Mouse (Mus musculus) hindbrain, embryonic 16.5 days (tissue): Measurements from ENCODE around the gene Apobec3. TPM values are rescaled to one million over a fixed set of nuclear protein-coding genes. Genes with fewer than 3 reads are reported as not detected.

ENCODE experiments used
- ATAC-seq: fragments of 200-750 bp; cut with Nextera tagmentation; 2 replicates; pipeline ENCODE4 v1.8.0; 2017; ENCODE audit warnings: moderate TSS enrichment, moderate library complexity
- H3K27ac ChIP-seq: fragments of 300-500 bp; sonication (generic); 2 replicates; pipeline ENCODE4 v1.5.1; 2014; ENCODE audit warnings: low read depth, mild to moderate bottlenecking, control low read depth, low read length, moderate library complexity
- H3K27me3 ChIP-seq: fragments of 300-500 bp; sonication (generic); replicated peaks from 2 replicates; pipeline ENCODE4 v1.6.1; 2014; ENCODE audit warnings: low read length; ENCODE audit not compliant: control insufficient read depth, insufficient read depth
- H3K36me3 ChIP-seq: fragments of 300-500 bp; sonication (generic); 2 replicates; pipeline ENCODE4 v1.6.1; 2014; ENCODE audit warnings: mild to moderate bottlenecking, low read length, moderate library complexity, mixed read lengths; ENCODE audit not compliant: control insufficient read depth, insufficient read depth
- H3K4me1 ChIP-seq: fragments of 300-500 bp; sonication (generic); 2 replicates; pipeline ENCODE4 v1.6.1; 2014; ENCODE audit warnings: low read depth, low read length; ENCODE audit not compliant: control insufficient read depth, insufficient read depth
- H3K4me2 ChIP-seq: fragments of 300-500 bp; sonication (generic); 2 replicates; pipeline ENCODE4 v1.6.1; 2014; ENCODE audit warnings: mild to moderate bottlenecking, low read length, control low read depth, moderate library complexity
- H3K4me3 ChIP-seq: fragments of 300-500 bp; sonication (generic); 2 replicates; pipeline ENCODE4 v1.5.1; 2014; ENCODE audit warnings: mild to moderate bottlenecking, low read length, control low read depth, moderate library complexity
- H3K9ac ChIP-seq: fragments of 300-500 bp; sonication (generic); 2 replicates; pipeline ENCODE4 v1.6.1; 2014; ENCODE audit warnings: low read depth, mild to moderate bottlenecking, control low read depth, low read length, moderate library complexity
- H3K9me3 ChIP-seq: fragments of 300-500 bp; sonication (generic); 2 replicates; pipeline ENCODE4 v1.6.1; 2014; ENCODE audit warnings: mild to moderate bottlenecking, low read length, moderate library complexity; ENCODE audit not compliant: control insufficient read depth
- WGBS: fragments of 180-500 bp; shearing (Covaris S2); extraction: QIAGEN DNeasy Blood & Tissue Kit; methylation state at CpG from one replicate; pipeline ENCODE4 v1.1.7; 2014; 5-methylcytosine and 5-hydroxymethylcytosine counted together
- polyA plus RNA-seq: library from polyadenylated mRNA; unstranded; fragments of >200 nt; fragmentation: Nextera tagmentation; extraction: Ambion mirVana; gene quantifications from 2 replicates; pipeline ENCODE4 v1.2.1, GENCODE M21; 2015

Apobec3 gene
- polyA plus RNA-seq, 1 experiment from 2014 or later, result 4.5 TPM

DNA sequence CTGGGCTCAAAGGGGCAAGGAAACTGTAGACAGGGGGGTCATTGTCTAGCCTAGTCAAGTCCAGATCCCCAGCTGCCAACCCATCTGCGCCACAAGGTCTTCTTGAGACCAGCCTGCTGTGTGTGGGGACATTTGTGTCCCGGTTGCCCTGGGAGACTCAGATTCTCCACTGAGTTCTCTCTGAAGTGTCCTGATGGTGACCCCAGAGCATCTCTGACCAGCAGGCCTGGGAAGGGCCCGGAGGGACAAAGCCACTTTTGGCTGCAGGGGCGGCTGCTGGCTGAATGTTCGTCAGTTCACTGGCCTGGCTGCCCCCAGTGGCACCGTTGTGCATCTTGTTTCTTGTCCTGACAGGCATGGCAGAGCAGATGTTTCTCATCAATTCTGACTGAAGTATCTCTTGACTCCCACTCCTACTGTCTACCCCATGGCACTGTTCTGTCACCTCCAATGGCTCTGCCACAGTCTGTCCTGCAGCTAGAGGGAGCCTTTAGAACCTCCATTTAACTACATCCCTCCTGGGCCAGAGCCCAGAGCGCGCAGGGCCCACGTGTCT is 70.0 kb downstream of the Apobec3 start:
- Histone ChIP-seq H3K4me3 (no peak overlapping the region), H3K36me3 (no peaks in the 10 kb centered on the region), H3K9me3 (no peaks in the 10 kb centered on the region), H3K9ac (no peak overlapping the region), H3K27me3 (no peaks in the 10 kb centered on the region), H3K4me2 (no peak overlapping the region), H3K4me1 (no peaks in the 10 kb centered on the region), H3K27ac (no peak overlapping the region)
- ATAC-seq, result no peak
- WGBS, result 46% methylated on average over 9 of the region's 9 CpGs

DNA sequence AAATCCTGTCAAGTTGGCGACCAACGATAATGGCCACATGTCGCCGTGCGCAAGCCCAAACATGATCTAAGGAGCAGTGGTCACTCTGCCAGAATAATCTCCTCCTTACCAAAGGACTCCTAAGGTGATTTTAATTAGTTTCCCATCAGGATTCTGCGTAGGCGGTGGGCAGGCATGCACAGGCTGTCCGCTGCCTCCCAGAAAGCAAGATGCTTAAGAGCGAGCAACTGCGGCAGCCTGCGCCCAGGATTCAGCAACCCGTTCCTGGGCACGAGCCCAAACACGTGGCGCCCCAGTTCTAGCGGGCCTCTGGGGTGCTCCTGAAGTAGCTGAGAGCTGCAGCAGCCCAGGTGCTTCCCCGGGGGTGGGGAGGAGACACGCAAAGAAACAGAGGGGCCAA is 71.2 kb downstream of the Apobec3 start:
- Histone ChIP-seq H3K9ac (no peak overlapping the region), H3K4me3 (no peak overlapping the region)

DNA sequence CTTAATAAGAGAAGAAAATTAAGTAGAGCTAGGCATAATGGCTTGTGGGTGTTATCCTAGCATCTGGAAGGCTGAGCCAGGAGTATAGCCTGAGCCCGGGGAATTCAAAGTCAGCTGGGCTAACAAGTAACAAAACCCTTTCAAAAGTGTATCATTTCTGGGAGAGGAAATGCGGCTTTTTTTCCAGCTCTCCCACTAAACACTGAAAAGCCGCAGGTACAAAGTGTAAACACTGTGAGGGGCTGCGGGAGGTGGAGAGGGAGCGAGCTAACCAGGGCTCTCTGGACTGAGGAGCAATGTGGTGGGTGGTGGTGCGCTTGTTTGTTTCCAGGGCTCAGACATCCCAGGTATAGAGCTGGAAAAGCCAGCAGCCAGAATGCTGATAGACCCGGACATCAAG is 72.9 kb downstream of the Apobec3 start:
- no peak overlapping the region for H3K4me3 ChIP-seq
- 95% methylated on average over 7 of the region's 7 CpGs for WGBS
- no peak overlapping the region for H3K4me2 ChIP-seq
- H3K4me1 ChIP-seq, result no peaks in the 10 kb centered on the region
- no peak for ATAC-seq
- no peaks in the 10 kb centered on the region for H3K27me3 ChIP-seq
- no peak overlapping the region for H3K27ac ChIP-seq
- no peak overlapping the region for H3K9ac ChIP-seq
- no peaks in the 10 kb centered on the region for H3K36me3 ChIP-seq
- no peaks in the 10 kb centered on the region for H3K9me3 ChIP-seq

More for the DNA sequence above, 71.2 kb downstream of the Apobec3 start:
- Histone ChIP-seq H3K27me3 (no peaks in the 10 kb centered on the region), H3K27ac (no peak overlapping the region), H3K36me3 (no peaks in the 10 kb centered on the region), H3K4me1 (no peaks in the 10 kb centered on the region), H3K4me2 (no peak overlapping the region), H3K9me3 (no peaks in the 10 kb centered on the region)
- no peak for ATAC-seq
- WGBS, result 73% methylated on average over 18 of the region's 18 CpGs

Other genes starting within 250 kb of the Apobec3 start
- 3.0 and 3.5 TPM in 2 replicates for gene Fam227a, start 232.7 kb upstream of the Apobec3 start, polyA plus RNA-seq
- 93.8 and 101 TPM in 2 replicates for gene Cby1, start 232.5 kb upstream of the Apobec3 start, polyA plus RNA-seq
- gene Tomm22, start 220.8 kb upstream of the Apobec3 start, polyA plus RNA-seq, result 220 and 251 TPM in 2 replicates
- 19.1 and 21.5 TPM in 2 replicates for gene Josd1, start 203.7 kb upstream of the Apobec3 start, polyA plus RNA-seq
- 46.0 and 51.5 TPM in 2 replicates for gene Gtpbp1, start 200.8 kb upstream of the Apobec3 start, polyA plus RNA-seq
- gene Sun2, start 149.1 kb upstream of the Apobec3 start, polyA plus RNA-seq, result 4.6 and 4.7 TPM in 2 replicates
- 61.8 and 64.9 TPM in 2 replicates for gene Dnal4, start 113.8 kb upstream of the Apobec3 start, polyA plus RNA-seq
- gene Nptxr, start 86.9 kb upstream of the Apobec3 start, polyA plus RNA-seq, result 44.1 and 58.7 TPM in 2 replicates
- gene Npcd, start 57.4 kb upstream of the Apobec3 start, polyA plus RNA-seq, result 0.41 and 0.67 TPM in 2 replicates
- gene Cbx6, start 57.0 kb upstream of the Apobec3 start, polyA plus RNA-seq, result 65.2 and 67.2 TPM in 2 replicates
- 4.7 and 5.2 TPM in 2 replicates for gene Cbx7, start 79.5 kb downstream of the Apobec3 start, polyA plus RNA-seq
- 6.7 and 8.0 TPM in 2 replicates for gene Pdgfb, start 123.3 kb downstream of the Apobec3 start, polyA plus RNA-seq
- gene Syngr1, start 199.7 kb downstream of the Apobec3 start, polyA plus RNA-seq, result 78.6 and 80.3 TPM in 2 replicates
- gene Rpl3, start 200.2 kb downstream of the Apobec3 start, polyA plus RNA-seq, result 523 and 556 TPM in 2 replicates
- 37.1 and 39.9 TPM in 2 replicates for gene Tab1, start 241.5 kb downstream of the Apobec3 start, polyA plus RNA-seq